Mouse (Mus musculus) spleen, postnatal 4 days (tissue): ENCODE measurements around the gene Nadk.

Experiments used
- DNase-seq, 2 experiments: peaks; one replicate each; pipeline ENCODE4 v3.0.0; 2022; ENCODE audit warnings: low spot score in 2 of 2

The Nadk gene

DNA sequence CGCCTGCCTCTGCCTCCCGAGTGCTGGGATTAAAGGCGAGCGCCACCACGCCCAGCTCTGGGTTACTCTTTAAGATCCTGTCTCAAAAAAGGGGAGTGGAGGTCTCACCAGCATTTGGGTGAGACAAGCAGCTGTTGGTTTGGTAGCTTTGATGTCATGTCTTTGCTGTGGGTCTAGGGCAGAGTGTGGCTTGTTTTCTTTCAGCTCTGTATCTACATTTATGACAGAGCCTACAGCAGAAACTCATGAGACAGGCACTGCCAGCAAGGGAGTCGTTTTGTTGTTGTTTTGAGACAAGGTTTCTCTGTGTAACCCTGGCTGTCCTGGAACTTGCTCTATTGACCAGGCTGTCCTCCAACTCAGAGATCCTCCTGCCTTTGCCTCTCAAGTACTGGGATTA is 41.6 kb downstream of the Nadk start:
- no peak for DNase-seq

DNA sequence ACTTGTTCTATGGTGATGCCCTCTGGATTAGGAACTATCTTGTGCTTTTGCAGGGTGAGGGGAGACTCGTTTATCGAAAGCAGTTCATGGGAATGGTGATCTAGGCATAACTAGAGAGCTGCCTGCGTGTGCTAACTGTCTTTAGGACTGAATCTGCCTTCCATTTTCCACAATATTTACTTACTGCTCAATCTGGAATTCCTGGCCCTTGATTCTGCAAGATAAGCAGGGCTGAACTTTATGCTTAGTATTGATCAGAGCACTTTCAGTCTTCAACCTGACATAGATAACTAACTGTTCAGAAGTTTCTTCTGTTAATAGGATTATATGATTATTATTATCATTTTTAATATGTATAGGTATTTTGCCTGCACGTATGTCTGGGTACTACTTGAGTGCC is 43.0 kb downstream of the Nadk start:
- DNase-seq: no peak

DNA sequence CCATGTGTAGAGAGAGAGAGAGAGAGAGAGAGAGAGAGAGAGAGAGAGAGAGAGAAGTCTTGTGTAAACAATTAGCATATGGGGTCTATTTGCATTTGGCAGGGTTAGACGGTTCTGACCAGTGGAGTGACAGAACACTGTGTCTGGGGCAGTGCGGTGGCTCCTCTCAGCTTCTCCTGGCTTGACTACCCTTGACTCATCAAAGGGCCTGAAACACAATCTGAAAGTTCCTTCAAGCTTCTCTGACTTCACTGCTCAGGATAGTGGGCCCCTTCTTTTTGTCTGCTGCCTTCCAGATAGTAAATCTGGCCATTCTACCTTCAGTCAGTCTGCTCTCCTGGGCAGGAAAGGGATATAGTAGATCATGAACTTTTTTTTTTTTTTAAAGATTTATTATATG is 44.6 kb downstream of the Nadk start:
- DNase-seq: no peak

DNA sequence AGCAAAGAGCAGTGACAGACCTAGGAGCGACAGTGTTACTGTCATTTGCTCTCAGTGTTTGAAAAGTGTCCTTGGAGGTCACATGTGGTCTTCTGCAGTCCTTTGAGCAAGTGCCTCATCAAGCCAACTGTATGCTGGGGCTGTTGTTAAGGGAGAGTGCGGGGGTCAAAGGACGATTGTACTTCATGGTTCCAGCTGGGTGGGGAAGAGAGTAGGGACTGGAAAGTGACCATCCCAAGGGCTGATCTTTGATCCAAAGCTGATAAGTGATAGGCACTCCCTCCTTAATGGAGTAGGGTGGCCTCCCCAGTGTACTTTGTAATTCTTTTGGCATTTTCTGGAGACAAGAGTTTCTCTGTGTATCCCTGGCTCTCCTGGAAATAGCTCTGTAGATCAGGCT is 49.7 kb downstream of the Nadk start:
- no peak for DNase-seq

DNA sequence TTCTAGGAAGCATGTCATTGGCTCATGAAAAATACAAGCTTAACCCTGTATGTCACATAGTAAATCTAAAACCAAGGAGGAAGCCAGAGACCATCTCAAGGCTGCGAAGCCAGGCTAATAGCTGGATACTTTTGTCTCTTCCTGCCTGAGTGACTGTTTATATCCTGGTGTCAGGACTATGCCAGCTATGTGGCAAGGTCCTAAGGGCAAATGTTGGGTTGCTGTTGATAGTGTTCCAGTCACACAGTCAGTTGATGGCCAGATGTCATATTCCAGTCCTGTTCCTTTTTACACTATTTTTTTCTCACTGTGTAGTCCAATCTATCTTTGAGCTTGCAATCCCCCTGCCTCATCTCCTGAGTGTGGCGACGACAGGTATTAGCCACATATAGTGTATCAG is 51.1 kb downstream of the Nadk start:
- DNase-seq: no peak

DNA sequence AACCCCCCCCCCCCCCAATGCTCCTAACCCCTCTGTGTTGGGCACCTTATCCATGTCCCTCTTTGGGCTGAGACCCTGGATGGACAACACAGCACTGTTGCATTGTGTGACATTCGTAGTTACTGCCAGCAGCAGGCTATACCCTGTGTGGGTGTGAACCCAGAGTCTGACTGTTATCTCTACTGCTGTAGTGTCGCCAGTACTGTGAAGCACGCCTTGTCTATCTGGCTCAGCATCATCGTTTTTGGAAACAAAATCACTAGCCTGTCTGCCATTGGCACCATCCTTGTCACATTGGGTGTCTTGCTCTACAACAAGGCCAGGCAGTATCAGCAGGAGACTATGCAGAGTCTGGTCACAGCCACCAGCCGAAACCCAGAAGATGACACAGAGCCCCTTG is 56.1 kb downstream of the Nadk start:
- DNase-seq: no peak

DNA sequence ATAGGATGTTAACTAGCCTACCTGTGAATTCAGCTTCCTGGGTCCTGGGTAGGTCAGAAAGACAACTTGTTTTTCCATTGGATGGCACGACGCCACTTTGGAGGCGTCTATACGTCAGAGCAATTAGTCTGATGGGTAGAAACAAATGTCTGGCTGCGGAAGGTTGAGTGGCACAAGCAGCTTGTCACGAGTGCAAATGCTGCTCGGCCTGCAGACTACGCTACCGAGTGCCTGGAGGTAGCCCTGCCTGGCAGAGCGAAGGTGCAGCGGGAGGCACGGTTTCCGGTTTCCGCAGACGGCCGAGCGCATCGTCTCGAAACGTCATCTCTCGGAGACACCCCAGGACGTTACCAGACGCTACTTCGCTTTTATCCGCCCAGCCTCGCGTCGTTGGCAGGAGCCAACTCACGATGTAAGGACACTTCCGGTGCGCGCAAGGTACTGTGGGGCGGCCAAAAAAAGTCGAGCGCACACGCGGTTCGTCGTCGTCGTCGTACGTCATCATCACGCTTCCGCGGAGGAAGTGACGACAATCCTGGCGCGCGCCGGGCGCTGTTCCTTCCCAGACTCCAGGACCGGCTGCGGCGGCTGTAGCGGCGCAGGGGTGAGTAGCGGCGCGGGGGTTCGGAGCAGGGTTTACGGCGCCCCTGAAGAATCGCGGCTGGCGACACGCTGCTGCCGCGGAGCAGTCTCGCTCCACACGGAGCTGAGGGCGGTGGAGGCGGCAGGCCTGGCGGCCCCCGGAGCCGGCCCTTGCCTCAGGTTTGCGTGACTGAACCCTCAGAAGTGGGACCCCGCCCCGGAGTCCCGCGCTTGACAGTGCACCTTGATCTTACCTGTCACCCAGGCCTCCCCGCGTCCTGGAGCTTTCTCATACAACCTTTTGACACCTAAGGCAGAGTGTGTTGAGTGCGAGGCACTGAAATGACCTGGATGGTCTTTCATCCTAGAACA is 62.4 kb downstream of the Nadk start, which contains the start of gene Cdk11b:
TSS of gene Cdk11b (plus strand) at position 517 of the 954 bp plus-strand sequence.
- DNase-seq: peak; percentile 91 to 95

DNA sequence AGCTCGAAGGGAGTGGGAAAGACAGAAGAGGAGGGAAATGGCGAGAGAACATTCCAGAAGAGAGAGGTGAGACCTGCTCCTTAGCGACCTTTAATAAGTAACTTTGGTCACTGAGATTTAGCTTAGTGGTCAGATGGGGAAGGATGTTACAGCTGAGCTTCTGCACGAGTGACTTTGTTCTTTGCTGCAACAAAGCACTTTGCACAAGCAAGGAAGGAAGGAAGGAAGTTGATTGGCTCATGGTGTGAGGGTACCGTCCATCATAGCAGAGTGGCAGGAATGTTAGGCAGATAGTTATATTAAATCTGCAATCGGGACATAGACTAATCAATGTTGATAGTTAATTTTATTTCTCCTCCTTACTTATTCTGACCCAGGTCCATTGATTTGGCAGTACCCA is 68.1 kb downstream of the Nadk start:
- DNase-seq: no peak

DNA sequence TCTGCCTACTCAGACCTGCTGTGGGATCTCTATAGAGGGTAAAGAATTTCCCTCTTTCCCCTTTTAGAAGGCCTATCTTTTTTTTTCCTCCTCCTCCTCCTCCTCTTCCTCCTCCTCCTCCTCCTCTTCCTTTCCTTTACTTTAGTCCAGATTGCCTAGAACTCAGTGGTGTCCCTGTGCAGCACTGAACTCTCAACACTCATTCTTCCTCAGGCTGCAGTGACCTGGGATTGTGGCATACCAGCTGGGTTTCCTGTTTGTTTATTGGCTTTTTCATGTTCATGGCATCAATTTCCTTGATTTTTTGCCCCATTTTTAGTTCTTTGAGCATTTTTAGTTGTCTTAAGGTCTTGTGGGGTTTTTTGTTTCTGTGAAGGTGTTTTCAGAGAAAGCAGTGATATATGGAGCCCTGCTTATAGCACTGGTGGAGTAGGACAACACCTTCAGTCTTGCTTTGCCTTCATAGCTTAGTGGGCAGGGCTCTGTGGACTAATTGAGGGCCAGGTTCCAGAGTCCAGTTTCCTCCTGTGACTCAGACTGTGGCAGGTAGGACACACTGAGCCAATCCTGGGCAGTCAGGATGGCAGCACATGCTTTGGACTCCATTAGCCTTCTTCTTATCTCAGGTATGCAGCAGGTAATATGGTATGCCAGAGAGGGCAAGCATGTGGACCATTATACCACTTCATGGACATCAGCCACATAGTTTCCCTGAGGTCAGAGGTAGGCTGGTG is 73.8 kb downstream of the Nadk start:
- no peak for DNase-seq
